Comparison of ENCODE assay signal across 9 mouse cellular contexts in genomic region chr1:134559226-134559625, GRCm38 (mm10). TPM values are rescaled to one million over a fixed set of nuclear protein-coding genes. Genes with fewer than 3 reads are reported as not detected.
DNase-seq lines count a peak whose midpoint lies in the region; ATAC-seq lines count a peak whose summit lies in the region.
"Had no signal": no experiment of that assay in that cellular context is flagged by ENCODE, and none has a peak within 500 bp of the region (broad histone marks: within the 10 kb centered on the region; RNA-seq: fewer than 3 reads in every experiment).

No protein-coding gene starts in this region.

- H3K4me2 ChIP-seq in forebrain, embryonic 11.5 days (ENCODE audit: low read depth, low read length, severe bottlenecking): no peak overlapping the region
- no peak overlapping the region for H3K4me2 ChIP-seq in kidney, embryonic 15.5 days
- no peak overlapping the region for H3K4me2 ChIP-seq in midbrain, embryonic 14.5 days (ENCODE audit: low read length)
- H3K4me2 ChIP-seq in neural tube, embryonic 15.5 days: no peak overlapping the region

- H3K27ac ChIP-seq in forebrain, embryonic 10.5 days: no peak overlapping the region
- H3K27ac ChIP-seq in forebrain, embryonic 11.5 days (ENCODE audit: low read depth, low read length): no peak overlapping the region
- H3K27ac ChIP-seq in kidney, embryonic 15.5 days: peak overlapping the region; percentile 89; the same call in 1 of the 2 replicates
- H3K27ac ChIP-seq in midbrain, embryonic 10.5 days (replicated peaks): no peak overlapping the region
- no peak overlapping the region for H3K27ac ChIP-seq in midbrain, embryonic 14.5 days (replicated peaks; ENCODE audit: low read depth, low read length)
- peak overlapping the region; percentile 95 for H3K27ac ChIP-seq in neural tube, embryonic 15.5 days (replicated peaks)

- H3K27me3 ChIP-seq in forebrain, embryonic 10.5 days (ENCODE audit: poor library complexity, severe bottlenecking): peaks cover 11% of the 10 kb centered on the region
- no peaks in the 10 kb centered on the region; the same call in 1 of the 2 replicates for H3K27me3 ChIP-seq in forebrain, embryonic 11.5 days (ENCODE audit: control insufficient read depth, insufficient read depth, low read length)
- H3K27me3 ChIP-seq in kidney, embryonic 15.5 days: no peaks in the 10 kb centered on the region
- H3K27me3 ChIP-seq in midbrain, embryonic 10.5 days (ENCODE audit: low read depth, poor library complexity, severe bottlenecking): peaks cover 15% of the 10 kb centered on the region
- H3K27me3 ChIP-seq in midbrain, embryonic 14.5 days (ENCODE audit: control insufficient read depth, insufficient read depth, low read length): no peaks in the 10 kb centered on the region
- no peaks in the 10 kb centered on the region for H3K27me3 ChIP-seq in neural tube, embryonic 15.5 days (replicated peaks)

- DNase-seq in forebrain, embryonic 10.5 days (ENCODE audit: extremely low spot score, low spot score): no peak
- no peak for DNase-seq in forebrain, embryonic 11.5 days (ENCODE audit: low spot score)
- DNase-seq in kidney, adult 8-10 months: no peak
- no peak for DNase-seq in midbrain, embryonic 10.5 days (ENCODE audit: low spot score)
- no peak for DNase-seq in midbrain, embryonic 14.5 days
- no peak for DNase-seq in ovary, postnatal 36 days (ENCODE audit: low spot score)

- no peaks in the 10 kb centered on the region for H3K36me3 ChIP-seq in forebrain, embryonic 10.5 days (replicated peaks)
- no peaks in the 10 kb centered on the region for H3K36me3 ChIP-seq in forebrain, embryonic 11.5 days (ENCODE audit: control insufficient read depth, insufficient read depth, low read length)
- H3K36me3 ChIP-seq in kidney, embryonic 15.5 days: no peaks in the 10 kb centered on the region
- H3K36me3 ChIP-seq in midbrain, embryonic 10.5 days: no peaks in the 10 kb centered on the region
- no peaks in the 10 kb centered on the region for H3K36me3 ChIP-seq in midbrain, embryonic 14.5 days (ENCODE audit: control insufficient read depth, insufficient read depth, low read length)
- H3K36me3 ChIP-seq in neural tube, embryonic 15.5 days: no peaks in the 10 kb centered on the region

- H3K9ac ChIP-seq in forebrain, embryonic 11.5 days (ENCODE audit: low read length): no peak overlapping the region
- no peak overlapping the region for H3K9ac ChIP-seq in kidney, embryonic 15.5 days
- no peak overlapping the region for H3K9ac ChIP-seq in midbrain, embryonic 14.5 days (replicated peaks; ENCODE audit: low read length)
- no peak overlapping the region for H3K9ac ChIP-seq in neural tube, embryonic 15.5 days (replicated peaks)

- no peaks in the 10 kb centered on the region for H3K9me3 ChIP-seq in forebrain, embryonic 10.5 days
- no peaks in the 10 kb centered on the region for H3K9me3 ChIP-seq in forebrain, embryonic 11.5 days (ENCODE audit: control insufficient read depth, low read length)
- no peaks in the 10 kb centered on the region for H3K9me3 ChIP-seq in kidney, embryonic 15.5 days (replicated peaks)
- H3K9me3 ChIP-seq in midbrain, embryonic 10.5 days (replicated peaks): no peaks in the 10 kb centered on the region
- no peaks in the 10 kb centered on the region for H3K9me3 ChIP-seq in midbrain, embryonic 14.5 days (ENCODE audit: control insufficient read depth, low read length)
- H3K9me3 ChIP-seq in neural tube, embryonic 15.5 days (replicated peaks): no peaks in the 10 kb centered on the region

- H3K4me1 ChIP-seq in forebrain, embryonic 10.5 days: peaks cover 56% of the 10 kb centered on the region
- H3K4me1 ChIP-seq in forebrain, embryonic 11.5 days (replicated peaks; ENCODE audit: control insufficient read depth, insufficient read depth, low read length): peaks cover 2% of the 10 kb centered on the region; the same call in 1 of the 2 replicates
- peaks cover 42% of the 10 kb centered on the region for H3K4me1 ChIP-seq in kidney, embryonic 15.5 days
- H3K4me1 ChIP-seq in midbrain, embryonic 10.5 days: peaks cover 57% of the 10 kb centered on the region
- peaks cover 27% of the 10 kb centered on the region for H3K4me1 ChIP-seq in midbrain, embryonic 14.5 days (ENCODE audit: control insufficient read depth, insufficient read depth, low read length)
- H3K4me1 ChIP-seq in neural tube, embryonic 15.5 days: peaks cover 31% of the 10 kb centered on the region

- WGBS in forebrain, embryonic 10.5 days: 79% methylated on average over 3 of the region's 3 CpGs
- 79% methylated on average over 3 of the region's 3 CpGs for WGBS in forebrain, embryonic 11.5 days
- WGBS in kidney, embryonic 15.5 days: 72% methylated on average over 3 of the region's 3 CpGs
- WGBS in midbrain, embryonic 10.5 days: 75% methylated on average over 3 of the region's 3 CpGs
- 79% methylated on average over 3 of the region's 3 CpGs for WGBS in midbrain, embryonic 14.5 days
- WGBS in neural tube, embryonic 15.5 days: 73% methylated on average over 3 of the region's 3 CpGs

- no peak for ATAC-seq in forebrain, embryonic 11.5 days (replicated peaks; ENCODE audit: low FRiP score)
- ATAC-seq in kidney, embryonic 15.5 days (replicated peaks; ENCODE audit: low FRiP score): no peak
- no peak for ATAC-seq in midbrain, embryonic 14.5 days (ENCODE audit: low FRiP score, low TSS enrichment)
- no peak for ATAC-seq in neural tube, embryonic 15.5 days (ENCODE audit: low FRiP score)

- H3K4me3 ChIP-seq in forebrain, embryonic 10.5 days: 0 out of 2 replicates have a peak overlapping the region, but pooled peaks have one; percentile 100
- no peak overlapping the region for H3K4me3 ChIP-seq in forebrain, embryonic 11.5 days (ENCODE audit: low read depth, low read length)
- no peak overlapping the region for H3K4me3 ChIP-seq in kidney, embryonic 15.5 days (replicated peaks)
- peak overlapping the region; percentile 98; the same call in 1 of the 2 replicates for H3K4me3 ChIP-seq in midbrain, embryonic 10.5 days
- no peak overlapping the region for H3K4me3 ChIP-seq in midbrain, embryonic 14.5 days (replicated peaks; ENCODE audit: low read depth, low read length)
- H3K4me3 ChIP-seq in neural tube, embryonic 15.5 days (replicated peaks): no peak overlapping the region

RNA-seq across cellular contexts. Expression of gene Kdm5b, which starts 0.7 kb away (rescaled TPM):
- 60.6 and 62.1 TPM in 2 replicates for polyA plus RNA-seq in forebrain, embryonic 10.5 days (2016; fragmentation: Nextera tagmentation; extraction: Ambion mirVana)
- polyA plus RNA-seq in forebrain, embryonic 11.5 days (2014; fragmentation: Nextera tagmentation; extraction: Ambion mirVana): 83.9 and 84.4 TPM in 2 replicates
- 54.2 and 56.2 TPM in 2 replicates for polyA plus RNA-seq in kidney, embryonic 15.5 days (2015; fragmentation: Nextera tagmentation; extraction: Ambion mirVana)
- polyA plus RNA-seq in midbrain, embryonic 10.5 days (2016; fragmentation: Nextera tagmentation; extraction: Ambion mirVana): 60.9 and 69.2 TPM in 2 replicates
- polyA plus RNA-seq in midbrain, embryonic 14.5 days (2014; fragmentation: Nextera tagmentation; extraction: Ambion mirVana): 79.7 and 111 TPM in 2 replicates
- 59.0 and 59.5 TPM in 2 replicates for polyA plus RNA-seq in neural tube, embryonic 15.5 days (2015; fragmentation: Nextera tagmentation; extraction: Ambion mirVana)

RNA-seq across cellular contexts. Expression of gene Mgat4e, which starts 9.7 kb away (rescaled TPM):
- not detected in 2 replicates for polyA plus RNA-seq in forebrain, embryonic 10.5 days (2016; fragmentation: Nextera tagmentation; extraction: Ambion mirVana)
- polyA plus RNA-seq in forebrain, embryonic 11.5 days (2014; fragmentation: Nextera tagmentation; extraction: Ambion mirVana): not detected in 2 replicates
- polyA plus RNA-seq in kidney, embryonic 15.5 days (2015; fragmentation: Nextera tagmentation; extraction: Ambion mirVana): not detected in 2 replicates
- polyA plus RNA-seq in midbrain, embryonic 10.5 days (2016; fragmentation: Nextera tagmentation; extraction: Ambion mirVana): not detected in 2 replicates
- not detected in 2 replicates for polyA plus RNA-seq in midbrain, embryonic 14.5 days (2014; fragmentation: Nextera tagmentation; extraction: Ambion mirVana)
- not detected in 2 replicates for polyA plus RNA-seq in neural tube, embryonic 15.5 days (2015; fragmentation: Nextera tagmentation; extraction: Ambion mirVana)
- polyA plus RNA-seq: large intestine, adult 2 months had no signal

Comparison
In these comparisons a context has a peak if more than half of its experiments do, and no peak if none do; other contexts are left out.
1. H3K4me3 ChIP-seq: peak in forebrain, embryonic 10.5 days (single experiment) and midbrain, embryonic 10.5 days (single experiment); none in forebrain, embryonic 11.5 days (single experiment), kidney, embryonic 15.5 days (single experiment), midbrain, embryonic 14.5 days (single experiment) and neural tube, embryonic 15.5 days (single experiment).
2. H3K27ac ChIP-seq: peak in kidney, embryonic 15.5 days (single experiment) and neural tube, embryonic 15.5 days (single experiment); none in forebrain, embryonic 10.5 days (single experiment), forebrain, embryonic 11.5 days (single experiment), midbrain, embryonic 10.5 days (single experiment) and midbrain, embryonic 14.5 days (single experiment).